Mouse (Mus musculus) kidney, postnatal 0 days (tissue): ENCODE measurements around the gene Ppp1r3e. TPM values are rescaled to one million over a fixed set of nuclear protein-coding genes. Genes with fewer than 3 reads are reported as not detected.
A peak's percentile ranks its signal among the peaks of the same experiment; 100 is the strongest.

Experiments used
- ATAC-seq: fragments of 200-750 bp; cut with Nextera tagmentation; replicated peaks from 2 replicates; pipeline ENCODE4 v1.8.0; 2017; ENCODE audit warnings: low read depth, moderate number of reproducible peaks, moderate TSS enrichment, moderate library complexity; ENCODE audit not compliant: low FRiP score
- DNase-seq: peaks from one replicate; pipeline ENCODE4 v3.0.0-alpha.2; 2016; ENCODE audit warnings: low spot score
- H3K27ac ChIP-seq: fragments of 300-500 bp; sonication (generic); 2 replicates; pipeline ENCODE4 v1.5.1; 2014; ENCODE audit warnings: mild to moderate bottlenecking
- H3K27me3 ChIP-seq: fragments of 300-500 bp; sonication (generic); 2 replicates; pipeline ENCODE4 v1.6.1; 2014; ENCODE audit warnings: low read length, mixed read lengths; ENCODE audit not compliant: insufficient read depth
- H3K36me3 ChIP-seq: fragments of 300-500 bp; sonication (generic); 2 replicates; pipeline ENCODE4 v1.6.1; 2014; ENCODE audit warnings: low read length, mixed read lengths; ENCODE audit not compliant: insufficient read depth
- H3K4me1 ChIP-seq: fragments of 300-500 bp; sonication (generic); replicated peaks from 2 replicates; pipeline ENCODE4 v1.6.1; 2014; ENCODE audit warnings: antibody characterized with exemption, low read length, mixed read lengths; ENCODE audit not compliant: insufficient read depth
- H3K4me2 ChIP-seq: fragments of 300-500 bp; sonication (generic); 2 replicates; pipeline ENCODE4 v1.6.1; 2014; ENCODE audit warnings: mild to moderate bottlenecking, low read length, moderate library complexity, mixed read lengths
- H3K4me3 ChIP-seq: fragments of 300-500 bp; sonication (generic); replicated peaks from 2 replicates; pipeline ENCODE4 v1.5.1; 2014; ENCODE audit warnings: low read depth, low read length
- H3K9ac ChIP-seq: fragments of 300-500 bp; sonication (generic); 2 replicates; pipeline ENCODE4 v1.6.1; 2014; ENCODE audit warnings: low read depth, low read length
- H3K9me3 ChIP-seq: fragments of 300-500 bp; sonication (generic); replicated peaks from 2 replicates; pipeline ENCODE4 v1.6.1; 2016; ENCODE audit warnings: low read length, inconsistent platforms, mixed read lengths
- CTCF ChIP-seq: IDR thresholded peaks from 2 replicates; pipeline ENCODE4 v1.5.1; 2016; ENCODE audit warnings: antibody characterized with exemption, low read depth, mild to moderate bottlenecking, moderate library complexity
- WGBS: fragments of 180-500 bp; shearing (Covaris S2); extraction: QIAGEN DNeasy Blood & Tissue Kit; methylation state at CpG from one replicate; pipeline ENCODE4 v1.1.7; 2014; 5-methylcytosine and 5-hydroxymethylcytosine counted together
- polyA plus RNA-seq: library from polyadenylated mRNA; unstranded; fragments of >200 nt; fragmentation: Nextera tagmentation; extraction: Ambion mirVana; gene quantifications from 2 replicates; pipeline ENCODE4 v1.2.1, GENCODE M21; 2015

The Ppp1r3e gene
- polyA plus RNA-seq, 1 experiment from 2014 or later: 4.2 TPM

DNA sequence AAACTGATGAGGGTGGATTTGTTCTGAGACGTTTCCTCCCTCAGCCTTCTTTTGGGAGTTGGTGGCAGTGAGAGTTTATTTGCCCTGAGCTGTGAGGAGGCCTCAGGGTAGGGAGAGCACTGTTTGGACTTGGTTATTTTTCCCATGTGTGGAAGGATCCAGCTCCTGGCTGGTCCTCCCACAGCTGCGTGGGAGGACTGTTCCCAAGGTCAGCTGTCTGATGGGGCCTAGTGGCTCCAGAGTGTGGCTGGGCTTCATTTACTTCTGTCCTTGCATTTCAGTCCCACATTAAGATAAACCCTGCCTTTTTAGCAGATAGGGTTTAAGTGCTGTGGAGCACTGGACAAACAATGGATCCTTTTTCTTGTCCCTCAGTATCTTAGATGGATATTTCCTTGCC is 20.1 kb upstream of the Ppp1r3e start:
- ATAC-seq (no peak), DNase-seq (peak; percentile 54)
- Histone ChIP-seq H3K9ac (no peak overlapping the region), H3K9me3 (no peaks in the 10 kb centered on the region), H3K27ac (0 out of 2 replicates have a peak overlapping the region, but pooled peaks have one; percentile 0), H3K4me2 (no peak overlapping the region), H3K4me3 (no peak overlapping the region), H3K4me1 (0 out of 2 replicates have a peak, but pooled peaks cover 3% of the 10 kb centered on the region), H3K36me3 (peaks cover 22% of the 10 kb centered on the region), H3K27me3 (no peaks in the 10 kb centered on the region)
- no peak for TF ChIP-seq CTCF
- WGBS: 22% methylated on average over 2 of the region's 2 CpGs

DNA sequence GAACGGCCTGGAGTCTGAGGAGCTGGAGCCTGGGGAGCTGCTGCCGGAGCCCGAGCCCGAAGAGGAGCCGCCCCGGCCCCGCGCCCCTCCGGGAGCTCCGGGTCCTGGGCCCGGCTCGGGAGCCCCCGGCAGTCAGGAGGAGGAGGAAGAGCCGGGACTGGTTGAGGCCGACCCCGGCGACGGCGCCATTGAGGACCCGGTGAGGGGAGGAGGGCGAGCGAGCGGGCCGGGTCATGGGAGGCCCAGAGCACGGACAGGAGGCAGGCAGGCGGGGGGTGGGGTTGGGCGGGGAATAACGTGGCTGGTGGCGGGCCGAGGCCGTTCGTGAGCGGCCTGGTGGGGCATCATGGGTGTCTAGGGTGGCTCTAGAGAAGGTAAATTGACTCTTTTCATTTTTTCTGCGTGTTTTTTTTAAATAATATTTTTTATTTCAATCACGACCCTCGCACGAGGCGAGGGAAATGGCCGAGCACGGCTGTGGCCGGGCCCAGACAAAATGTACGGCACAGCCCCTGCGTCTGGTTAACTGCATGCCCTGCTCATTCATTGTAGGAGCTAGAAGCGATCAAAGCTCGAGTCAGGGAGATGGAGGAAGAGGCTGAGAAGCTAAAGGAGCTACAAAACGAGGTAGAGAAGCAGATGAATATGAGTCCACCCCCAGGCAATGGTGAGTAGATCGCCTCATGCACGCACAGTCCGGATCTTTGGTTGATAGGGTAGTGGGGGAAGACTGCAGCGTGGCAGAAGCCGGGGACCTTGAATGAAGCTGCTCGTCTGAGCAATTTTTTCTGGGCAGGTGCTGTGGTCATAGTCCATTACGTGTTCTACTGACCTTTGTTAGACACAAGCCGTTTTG is 17.2 kb upstream of the Ppp1r3e start:
- Histone ChIP-seq H3K9ac (peak overlapping the region; percentile 100), H3K27ac (peak overlapping the region; percentile 97), H3K9me3 (no peaks in the 10 kb centered on the region), H3K27me3 (no peaks in the 10 kb centered on the region), H3K4me3 (peak overlapping the region; percentile 100), H3K4me1 (0 out of 2 replicates have a peak, but pooled peaks cover 3% of the 10 kb centered on the region), H3K36me3 (peaks cover 22% of the 10 kb centered on the region), H3K4me2 (peak overlapping the region; percentile 61)
- TF ChIP-seq CTCF: no peak
- ATAC-seq: peak; percentile 50
- peak; percentile 68 for DNase-seq
- WGBS: under 1% methylated on average over 54 of the region's 54 CpGs

DNA sequence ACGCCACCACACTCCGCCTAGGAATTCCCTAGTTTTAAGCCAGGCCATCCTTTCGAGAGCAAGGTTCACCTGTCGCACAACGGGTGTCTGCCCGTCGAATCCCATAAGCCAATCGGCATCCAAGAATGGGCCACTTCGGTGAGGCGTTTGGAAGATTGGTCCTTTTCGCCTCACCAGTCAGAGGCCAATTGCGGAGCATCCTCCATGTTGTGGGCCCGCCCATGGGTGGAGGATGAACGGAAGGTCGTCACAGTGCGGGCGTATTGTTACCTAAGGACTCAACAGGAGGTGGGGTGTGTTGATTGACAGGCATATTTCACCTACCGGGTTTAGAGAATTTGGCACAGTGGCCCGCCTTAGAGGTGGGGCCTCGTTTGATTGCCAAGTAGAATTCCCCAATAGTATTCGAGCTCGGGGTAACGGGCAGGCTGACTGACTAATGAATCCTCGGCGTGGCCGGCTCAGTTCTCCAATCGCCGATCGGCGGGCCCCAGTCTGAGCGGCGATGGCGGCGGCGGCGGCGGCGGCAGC is 16.4 kb upstream of the Ppp1r3e start:
- H3K4me2 ChIP-seq: peak overlapping the region; percentile 61
- peak overlapping the region; percentile 97 for H3K27ac ChIP-seq
- TF ChIP-seq CTCF: no peak
- ATAC-seq (peak; percentile 99), DNase-seq (peak; percentile 100)
- H3K9ac ChIP-seq: peak overlapping the region; percentile 100
- H3K4me3 ChIP-seq: peak overlapping the region; percentile 100
- H3K36me3 ChIP-seq: peaks cover 17% of the 10 kb centered on the region
- no peaks in the 10 kb centered on the region for H3K27me3 ChIP-seq
- H3K9me3 ChIP-seq: no peaks in the 10 kb centered on the region
- under 1% methylated on average over 34 of the region's 38 CpGs for WGBS
- 0 out of 2 replicates have a peak, but pooled peaks cover 3% of the 10 kb centered on the region for H3K4me1 ChIP-seq

DNA sequence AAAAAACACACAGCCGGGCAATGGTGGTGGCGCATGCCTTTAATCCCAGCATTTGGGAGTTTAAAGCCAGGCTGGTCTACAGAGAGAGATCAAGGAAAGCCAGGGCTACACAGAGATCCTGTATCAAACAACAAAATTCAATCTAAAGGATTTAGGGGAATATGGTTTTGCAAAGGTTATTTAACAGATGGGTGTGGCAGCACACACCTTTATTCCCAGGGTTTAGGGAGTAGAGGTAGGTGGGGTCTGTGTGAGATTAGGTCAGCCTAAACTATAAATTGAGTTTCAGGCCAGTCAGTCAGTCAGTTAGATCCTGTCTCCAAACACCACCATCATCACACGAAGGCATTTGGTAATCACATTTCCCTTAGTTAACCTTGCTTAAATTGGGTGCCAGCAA is 14.8 kb upstream of the Ppp1r3e start, which contains the start of gene Pabpn1:
Pabpn1 (plus strand) TSS at position 301 of the 400 bp plus-strand sequence.
- Histone ChIP-seq H3K27ac (peak within 1 kb of the TSS; percentile 77), H3K9me3 (no peaks in the 10 kb centered on the region), H3K4me1 (0 out of 2 replicates have a peak, but pooled peaks cover 3% of the 10 kb centered on the region), H3K36me3 (peaks cover 7% of the 10 kb centered on the region), H3K27me3 (no peaks in the 10 kb centered on the region), H3K4me2 (peak within 1 kb of the TSS; percentile 47), H3K4me3 (peak within 1 kb of the TSS; percentile 100), H3K9ac (peak within 1 kb of the TSS; percentile 20; the same call in 1 of the 2 replicates)
- TF ChIP-seq CTCF: no peak
- WGBS: 93% methylated on average over 3 of the region's 3 CpGs
- DNase-seq (no peak), ATAC-seq (no peak)

DNA sequence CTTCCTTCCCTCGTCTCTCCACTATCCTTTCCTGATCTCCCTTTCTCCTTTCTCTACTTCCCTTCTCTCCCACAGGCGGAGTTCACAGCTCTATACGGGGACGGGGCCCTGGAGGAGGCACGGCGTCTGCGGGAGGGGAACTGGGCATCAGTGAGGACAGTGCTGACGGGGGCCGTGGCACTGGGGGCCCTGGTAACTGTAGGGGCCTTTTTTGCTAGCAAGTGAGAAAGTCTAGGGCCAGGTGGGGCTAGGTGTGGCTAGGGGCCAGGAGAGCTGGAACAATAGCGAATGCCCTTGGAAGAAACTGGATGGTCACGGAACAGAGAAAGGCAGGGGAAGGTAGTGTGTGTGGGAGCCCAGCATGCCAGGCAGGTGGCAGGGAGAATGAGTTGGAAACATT is 8.0 kb upstream of the Ppp1r3e start:
- no peak for ATAC-seq
- Histone ChIP-seq H3K4me2 (peak overlapping the region; percentile 83), H3K36me3 (no peaks in the 10 kb centered on the region)

DNA sequence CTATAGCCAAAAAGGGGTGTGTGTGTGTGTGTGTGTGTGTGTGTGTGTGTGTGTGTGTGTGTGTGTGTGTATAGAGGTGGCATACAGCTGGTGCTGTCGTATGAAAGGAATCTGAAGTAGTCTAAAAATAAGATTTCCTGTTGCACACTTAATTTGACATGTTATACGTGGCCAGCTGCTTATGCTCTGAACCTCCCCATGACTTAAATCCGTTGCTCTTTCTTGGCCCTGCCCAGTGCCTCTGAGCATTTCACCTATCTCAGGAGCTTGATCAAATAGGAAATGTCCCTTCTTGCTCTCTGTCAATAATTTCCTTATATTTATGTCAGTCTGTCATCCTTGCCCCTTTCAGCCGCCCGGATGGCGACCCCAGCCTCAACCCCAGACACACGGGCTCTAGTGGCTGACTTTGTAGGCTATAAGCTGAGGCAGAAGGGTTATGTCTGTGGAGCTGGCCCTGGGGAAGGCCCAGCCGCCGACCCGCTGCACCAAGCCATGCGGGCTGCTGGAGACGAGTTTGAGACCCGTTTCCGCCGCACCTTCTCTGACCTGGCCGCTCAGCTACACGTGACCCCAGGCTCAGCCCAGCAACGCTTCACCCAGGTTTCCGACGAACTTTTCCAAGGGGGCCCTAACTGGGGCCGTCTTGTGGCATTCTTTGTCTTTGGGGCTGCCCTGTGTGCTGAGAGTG is 6.8 kb upstream of the Ppp1r3e start:
- TF ChIP-seq CTCF: no peak
- Histone ChIP-seq H3K9me3 (no peaks in the 10 kb centered on the region), H3K36me3 (no peaks in the 10 kb centered on the region), H3K27me3 (no peaks in the 10 kb centered on the region), H3K27ac (peak overlapping the region; percentile 96), H3K4me3 (peak overlapping the region; percentile 69), H3K9ac (peak overlapping the region; percentile 84), H3K4me1 (peaks cover 11% of the 10 kb centered on the region), H3K4me2 (peak overlapping the region; percentile 83)
- ATAC-seq (no peak; the same call in 1 of the 2 replicates), DNase-seq (peak; percentile 64)
- WGBS: 11% methylated on average over 21 of the region's 21 CpGs

More for the DNA sequence above, 8.0 kb upstream of the Ppp1r3e start:
- no peak overlapping the region for H3K27ac ChIP-seq
- WGBS: 82% methylated on average over 11 of the region's 11 CpGs
- H3K4me3 ChIP-seq: no peak overlapping the region
- no peak for DNase-seq
- H3K4me1 ChIP-seq: peaks cover 11% of the 10 kb centered on the region
- H3K27me3 ChIP-seq: no peaks in the 10 kb centered on the region
- H3K9me3 ChIP-seq: no peaks in the 10 kb centered on the region
- no peak overlapping the region for H3K9ac ChIP-seq
- no peak for TF ChIP-seq CTCF
